Comparison of ENCODE assay signal across 8 mouse cellular contexts in the genomic region with DNA sequence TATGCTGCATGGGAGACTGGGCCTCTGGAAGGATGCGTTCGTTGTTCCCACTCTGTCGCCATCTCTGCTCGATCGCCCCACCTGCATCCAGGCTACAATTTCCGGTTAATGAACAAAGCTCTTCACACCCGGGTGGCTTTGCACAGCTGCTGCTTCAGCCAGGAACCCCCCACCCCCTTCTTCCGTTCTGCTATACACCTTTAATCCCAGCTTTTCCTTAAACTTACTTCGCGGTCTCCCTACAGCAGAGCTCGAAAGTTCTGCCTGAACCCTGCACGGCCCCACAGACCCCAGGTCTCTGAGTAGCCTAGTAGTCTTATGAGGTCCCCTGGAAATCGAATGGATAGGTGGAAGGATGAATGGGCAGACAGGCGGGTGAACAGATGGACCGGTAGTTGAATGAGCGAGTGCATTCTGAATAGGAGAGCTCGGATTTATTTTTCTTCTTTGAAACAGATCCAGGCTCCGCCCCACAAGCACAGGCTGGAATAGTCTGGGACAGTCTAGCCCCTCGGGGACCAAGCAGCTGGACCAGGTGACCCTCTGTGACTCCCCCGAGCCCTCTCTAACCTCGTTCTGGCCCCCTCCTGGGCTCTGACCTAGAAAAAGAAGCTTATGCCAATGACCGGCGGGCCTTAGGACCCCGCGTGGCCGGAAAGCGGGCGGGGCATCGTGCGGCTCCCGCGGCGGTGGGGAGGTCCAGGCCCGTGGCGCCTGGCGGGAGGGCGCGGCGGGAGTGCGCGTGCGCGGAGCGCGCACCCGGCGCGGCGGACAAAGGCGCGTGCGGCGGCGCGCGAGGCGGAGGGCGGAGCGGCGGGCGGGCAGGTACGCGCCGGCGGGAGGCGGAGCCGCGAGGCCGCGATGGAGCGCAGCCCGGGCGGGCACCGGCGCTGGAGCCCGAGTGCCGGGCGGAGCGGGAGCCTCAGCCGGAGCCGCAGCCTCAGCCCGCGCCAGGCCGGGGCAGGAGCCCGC. TPM values are rescaled to one million over a fixed set of nuclear protein-coding genes. Genes with fewer than 3 reads are reported as not detected.
DNase-seq lines count a peak whose midpoint lies in the region; ATAC-seq and TF ChIP-seq lines count a peak whose summit lies in the region.

A gene (plus strand): TSS at position 908 of the 972 bp plus-strand sequence.

- peak; percentile 94 for DNase-seq in NIH3T3 (ENCODE audit: low read depth)
- DNase-seq in cerebellum, postnatal 10 days: peak; percentile 95 to 96
- DNase-seq in frontal cortex, postnatal 10 days (ENCODE audit: low spot score in 2 of 2): peak; percentile 87 to 90
- peak; percentile 95 for DNase-seq in hindbrain, embryonic 11.5 days (ENCODE audit: low spot score)
- DNase-seq in layer of hippocampus, adult 9-11 months: peak; percentile 91
- DNase-seq in ovary, adult 18-20 months (ENCODE audit: low spot score): peak; percentile 89
- peak; percentile 90 for DNase-seq in thymus, adult 2 months

- H3K4me3 ChIP-seq in hindbrain, embryonic 11.5 days (ENCODE audit: low read depth, low read length): peak within 1 kb of the TSS; percentile 95
- H3K4me3 ChIP-seq in lung, embryonic 16.5 days (ENCODE audit: low read length): peak within 1 kb of the TSS; percentile 79
- H3K4me3 ChIP-seq in thymus, adult 2 months (ENCODE audit: control insufficient read depth, insufficient read depth, low read length): peak within 1 kb of the TSS; percentile 89

- peak within 1 kb of the TSS; percentile 100 for H3K9ac ChIP-seq in hindbrain, embryonic 11.5 days (ENCODE audit: low read depth, low read length)
- H3K9ac ChIP-seq in lung, embryonic 16.5 days (ENCODE audit: low read length): peak within 1 kb of the TSS; percentile 88

- H3K36me3 ChIP-seq in hindbrain, embryonic 11.5 days (ENCODE audit: control insufficient read depth, insufficient read depth, low read length): no peaks in the 10 kb centered on the region
- no peaks in the 10 kb centered on the region for H3K36me3 ChIP-seq in lung, embryonic 16.5 days (ENCODE audit: control insufficient read depth, insufficient read depth, low read length)
- no peaks in the 10 kb centered on the region; the same call in 1 of the 2 replicates for H3K36me3 ChIP-seq in thymus, adult 2 months (ENCODE audit: control insufficient read depth, insufficient read depth, low read length)

- no peaks in the 10 kb centered on the region for H3K9me3 ChIP-seq in hindbrain, embryonic 11.5 days (ENCODE audit: control insufficient read depth, low read length)
- no peaks in the 10 kb centered on the region for H3K9me3 ChIP-seq in lung, embryonic 16.5 days (ENCODE audit: control insufficient read depth, low read length)

- H3K4me2 ChIP-seq in hindbrain, embryonic 11.5 days (replicated peaks; ENCODE audit: low read depth, low read length): peak within 1 kb of the TSS; percentile 86
- H3K4me2 ChIP-seq in lung, embryonic 16.5 days (ENCODE audit: low read depth, low read length): peak within 1 kb of the TSS; percentile 97

- ATAC-seq in hindbrain, embryonic 11.5 days (ENCODE audit: low FRiP score): peak; percentile 92
- ATAC-seq in lung, embryonic 16.5 days (ENCODE audit: low read depth): peak; percentile 96

- no peaks in the 10 kb centered on the region for H3K27me3 ChIP-seq in hindbrain, embryonic 11.5 days (ENCODE audit: control insufficient read depth, insufficient read depth, low read length)
- H3K27me3 ChIP-seq in lung, embryonic 16.5 days (ENCODE audit: control insufficient read depth, insufficient read depth, low read depth, low read length): no peaks in the 10 kb centered on the region
- no peaks in the 10 kb centered on the region for H3K27me3 ChIP-seq in thymus, adult 2 months (ENCODE audit: control insufficient read depth, insufficient read depth, low read length)

- TF ChIP-seq CTCF in thymus, adult 2 months (IDR thresholded peaks at IDR 0.05; ENCODE audit: borderline replicate concordance, control insufficient read depth, extremely low read depth, insufficient read depth, low read length, poor library complexity): no peak

- peaks cover 2% of the 10 kb centered on the region; the same call in 1 of the 2 replicates for H3K4me1 ChIP-seq in hindbrain, embryonic 11.5 days (replicated peaks; ENCODE audit: control insufficient read depth, insufficient read depth, low read length)
- H3K4me1 ChIP-seq in lung, embryonic 16.5 days (replicated peaks; ENCODE audit: control insufficient read depth, insufficient read depth, low read length): peaks cover 31% of the 10 kb centered on the region
- peaks cover 50% of the 10 kb centered on the region for H3K4me1 ChIP-seq in thymus, adult 2 months (replicated peaks; ENCODE audit: control insufficient read depth, insufficient read depth, low read length)

- peak; percentile 61 for TF ChIP-seq POLR2A in thymus, adult 2 months (IDR thresholded peaks at IDR 0.05; ENCODE audit: control insufficient read depth, extremely low read depth, insufficient read depth, low read length, poor library complexity)

- H3K27ac ChIP-seq in hindbrain, embryonic 11.5 days (ENCODE audit: low read depth, low read length): peak within 1 kb of the TSS; percentile 91
- H3K27ac ChIP-seq in lung, embryonic 16.5 days (ENCODE audit: low read length): peak within 1 kb of the TSS; percentile 96
- H3K27ac ChIP-seq in thymus, adult 2 months (ENCODE audit: control insufficient read depth, insufficient read depth, low read length): peak within 1 kb of the TSS; percentile 91

- under 1% methylated on average over 36 of the region's 85 CpGs for WGBS in hindbrain, embryonic 11.5 days
- under 1% methylated on average over 71 of the region's 85 CpGs for WGBS in lung, embryonic 16.5 days
- 2% methylated on average over 85 of the region's 85 CpGs for WGBS in thymus, adult 2 months

RNA-seq across cellular contexts. Expression of the gene that starts here (rescaled TPM):
- polyA plus RNA-seq in hindbrain, embryonic 11.5 days (2014; fragmentation: Nextera tagmentation; extraction: Ambion mirVana): 137 and 161 TPM in 2 replicates
- 14.0 and 16.5 TPM in 2 replicates for polyA plus RNA-seq in lung, embryonic 16.5 days (2015; fragmentation: Nextera tagmentation; extraction: Ambion mirVana)
- 78.1 and 82.0 TPM in 2 replicates for polyA plus RNA-seq in thymus, adult 2 months (2012; rRNA removed)

Comparison
In these comparisons a context has a peak if more than half of its experiments do, and no peak if none do; other contexts are left out.
1. Peak in every context shown above with its lines: DNase-seq, ATAC-seq, H3K4me3 ChIP-seq and H3K27ac ChIP-seq.